Mouse (Mus musculus): Measurements from ENCODE around the gene Rint1. TPM values are rescaled to one million over a fixed set of nuclear protein-coding genes. Genes with fewer than 3 reads are reported as not detected.

The Rint1 gene
- total and polyA plus RNA-seq, 3 experiments = 42.5 to 419 (median 48.8) TPM

GRCm38 (mm10) chr5:23758633-23759032 lies 28.9 kb upstream of the Rint1 start:
- Histone ChIP-seq H3K9ac (ENCODE audit: control insufficient read depth, low read depth, low read length, poor library complexity, severe bottlenecking) (no peak overlapping the region), H3K9me3 (replicated peaks; ENCODE audit: insufficient read depth, low read length) (no peaks in the 10 kb centered on the region), H3K4me1 (ENCODE audit: control insufficient read depth in 1 of 2, insufficient read depth in 2 of 2, low read length in 2 of 2) (no peaks in the 10 kb centered on the region), H3K36me3 (ENCODE audit: control insufficient read depth in 1 of 2, insufficient read depth in 2 of 2, low read length in 2 of 2) (peaks cover 0 to 45% of the 10 kb centered on the region in 2 experiments; a peak in 2 of 4 replicates), H3K79me2 (ENCODE audit: control insufficient read depth, insufficient read depth, low read length, poor library complexity) (no peaks in the 10 kb centered on the region), H3K27ac (ENCODE audit: control insufficient read depth, low read depth, low read length) (no peak overlapping the region), H3K4me3 (ENCODE audit: control insufficient read depth in 1 of 2, insufficient read depth in 1 of 2, low read depth in 2 of 2, low read length in 2 of 2) (no peak overlapping the region), H3K27me3 (ENCODE audit: control insufficient read depth in 1 of 2, insufficient read depth in 2 of 2, low read length in 2 of 2) (no peaks in the 10 kb centered on the region)
- DNase-seq (ENCODE audit: low read depth, low spot score) = peak; percentile 50
- TF ChIP-seq CHD2 (IDR thresholded peaks at IDR 0.05; ENCODE audit: low read length) (no peak), NELFE (IDR thresholded peaks at IDR 0.05; ENCODE audit: low read depth, low read length) (no peak), ZNF384 (IDR thresholded peaks at IDR 0.05; ENCODE audit: low read depth, low read length) (0 out of 2 replicates have a peak, but pooled peaks have one; percentile 18), CTCF (IDR thresholded peaks at IDR 0.05 in 2 of 3, conservative IDR thresholded peaks at IDR 0.05 in 1 of 3; ENCODE audit: control insufficient read depth in 1 of 3, insufficient read depth in 1 of 3, low read depth in 2 of 3, low read length in 3 of 3, poor library complexity in 1 of 3, severe bottlenecking in 1 of 3) (peak; percentile 22 to 42 (median 41); a peak in 5 of 6 replicates), RAD21 (IDR thresholded peaks at IDR 0.05; ENCODE audit: low read depth, low read length) (peak; percentile 40), JUND (IDR thresholded peaks at IDR 0.05; ENCODE audit: low read depth, low read length) (no peak), SMC3 (IDR thresholded peaks at IDR 0.05; ENCODE audit: low read depth, low read length) (peak; percentile 11; the same call in 1 of the 2 replicates), GATA1 (IDR thresholded peaks at IDR 0.05; ENCODE audit: low read depth, low read length) (no peak)

GRCm38 (mm10) chr5:23762531-23762930 lies 25.0 kb upstream of the Rint1 start:
- TF ChIP-seq CTCF (IDR thresholded peaks at IDR 0.05 in 2 of 3, conservative IDR thresholded peaks at IDR 0.05 in 1 of 3; ENCODE audit: control insufficient read depth in 1 of 3, insufficient read depth in 1 of 3, low read depth in 2 of 3, low read length in 3 of 3, poor library complexity in 1 of 3, severe bottlenecking in 1 of 3) (no peak), CHD2 (IDR thresholded peaks at IDR 0.05; ENCODE audit: low read length) (no peak), MXI1 (IDR thresholded peaks at IDR 0.05; ENCODE audit: low read depth, low read length) (no peak), MYB (IDR thresholded peaks at IDR 0.05; ENCODE audit: low read depth, low read length) (no peak), ELF1 (IDR thresholded peaks at IDR 0.05; ENCODE audit: low read depth, low read length) (no peak), MAFK (IDR thresholded peaks at IDR 0.05; ENCODE audit: borderline replicate concordance, low read depth, low read length) (no peak), GATA1 (IDR thresholded peaks at IDR 0.05; ENCODE audit: low read depth, low read length) (no peak), KAT2A (conservative IDR thresholded peaks at IDR 0.05; ENCODE audit: low read depth, low read length) (no peak), ZKSCAN1 (IDR thresholded peaks at IDR 0.05; ENCODE audit: low read depth, low read length) (no peak), UBTF (IDR thresholded peaks at IDR 0.05; ENCODE audit: borderline replicate concordance, insufficient read depth, low read depth, low read length) (no peak), NELFE (IDR thresholded peaks at IDR 0.05; ENCODE audit: low read depth, low read length) (no peak), ZNF384 (IDR thresholded peaks at IDR 0.05; ENCODE audit: low read depth, low read length) (no peak), SMC3 (IDR thresholded peaks at IDR 0.05; ENCODE audit: low read depth, low read length) (no peak), MYC (IDR thresholded peaks at IDR 0.05; ENCODE audit: low read depth, low read length) (no peak)
- H3K4me3 ChIP-seq (ENCODE audit: control insufficient read depth in 1 of 2, insufficient read depth in 1 of 2, low read depth in 2 of 2, low read length in 2 of 2) = no peak overlapping the region
- no peaks in the 10 kb centered on the region for H3K79me2 ChIP-seq (ENCODE audit: control insufficient read depth, insufficient read depth, low read length, poor library complexity)
- peaks cover 0 to 53% of the 10 kb centered on the region in 2 experiments; a peak in 2 of 4 replicates for H3K36me3 ChIP-seq (ENCODE audit: control insufficient read depth in 1 of 2, insufficient read depth in 2 of 2, low read length in 2 of 2)
- H3K4me1 ChIP-seq (ENCODE audit: control insufficient read depth in 1 of 2, insufficient read depth in 2 of 2, low read length in 2 of 2) = no peaks in the 10 kb centered on the region
- H3K9ac ChIP-seq (ENCODE audit: control insufficient read depth, low read depth, low read length, poor library complexity, severe bottlenecking) = no peak overlapping the region
- no peak overlapping the region for H3K27ac ChIP-seq (ENCODE audit: control insufficient read depth, low read depth, low read length)
- DNase-seq (ENCODE audit: low read depth, low spot score) = no peak
- no peaks in the 10 kb centered on the region for H3K27me3 ChIP-seq (ENCODE audit: control insufficient read depth in 1 of 2, insufficient read depth in 2 of 2, low read length in 2 of 2)
- H3K9me3 ChIP-seq (replicated peaks; ENCODE audit: insufficient read depth, low read length) = no peaks in the 10 kb centered on the region
